Mouse (Mus musculus): Measurements from ENCODE around the gene Espn. TPM values are rescaled to one million over a fixed set of nuclear protein-coding genes. Genes with fewer than 3 reads are reported as not detected.

The Espn gene
- polyA plus RNA-seq, 1 experiment from 2014 or later = 2.2 TPM

DNA sequence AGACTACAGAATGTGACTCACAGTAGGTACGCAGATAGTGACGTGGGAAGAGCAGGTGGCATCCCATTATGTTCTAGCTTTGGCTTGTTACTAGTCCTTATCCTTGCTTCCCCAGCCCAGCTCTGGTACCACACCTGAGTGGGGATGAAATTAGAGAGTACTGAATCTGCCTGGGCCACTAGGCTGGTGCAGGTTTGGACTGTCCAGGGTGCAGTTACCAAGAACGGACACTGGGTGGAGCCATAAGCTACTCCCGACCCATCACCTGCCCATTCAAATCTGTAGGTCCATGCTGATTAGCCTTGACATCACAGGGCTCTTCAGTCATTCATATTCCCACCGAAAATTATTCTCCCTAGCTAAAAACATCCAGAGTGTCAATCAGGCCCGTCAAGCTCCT is 11.7 kb downstream of the Espn start:
- Histone ChIP-seq H3K27ac (no peak overlapping the region), H3K27me3 (peaks cover 48% of the 10 kb centered on the region), H3K4me1 (peaks cover 9% of the 10 kb centered on the region), H3K9me3 (no peaks in the 10 kb centered on the region), H3K36me3 (no peaks in the 10 kb centered on the region), H3K4me3 (no peak overlapping the region), H3K9ac (no peak overlapping the region), H3K4me2 (no peak overlapping the region)
- no peak for ATAC-seq (ENCODE audit: insufficient number of reproducible peaks, low FRiP score, low TSS enrichment, low read depth)
- 29% methylated on average over 6 of the region's 6 CpGs for WGBS

DNA sequence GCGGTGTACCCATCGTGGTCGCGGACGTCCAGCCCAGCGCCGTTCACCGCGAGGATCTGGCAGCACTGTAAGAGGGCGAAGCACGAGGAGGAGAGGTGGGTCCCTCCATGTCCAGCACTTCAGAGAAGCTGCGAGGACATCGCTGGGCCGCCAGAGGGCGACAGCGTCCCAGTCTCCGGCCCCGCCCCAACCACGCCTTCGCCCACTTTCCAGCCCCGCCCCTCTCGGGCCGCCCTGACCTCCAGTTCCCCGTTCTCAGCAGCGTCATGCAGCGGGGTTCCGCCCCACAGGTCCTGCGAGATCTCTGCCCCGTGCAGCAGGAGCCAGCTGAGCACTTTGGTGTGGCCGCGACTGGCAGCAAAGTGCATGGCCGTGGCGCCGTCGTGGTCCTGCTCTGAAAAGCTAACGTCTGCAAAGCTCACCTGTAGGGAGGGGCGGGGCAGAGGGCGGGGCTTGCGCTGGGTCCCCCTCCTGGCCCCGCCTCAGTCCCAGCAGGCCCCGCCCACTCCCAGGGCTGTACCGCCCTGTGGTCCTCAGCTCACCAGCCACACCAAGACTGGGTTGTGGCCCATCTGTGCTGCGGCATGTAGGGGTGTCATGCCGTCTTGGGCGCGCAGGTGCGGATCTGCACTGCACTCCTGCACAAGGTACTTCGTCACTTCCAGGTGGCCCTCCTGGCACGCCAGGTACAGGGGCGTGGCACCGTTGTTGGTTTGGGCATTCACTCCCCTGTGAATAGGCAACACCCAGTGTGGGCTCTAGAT is 13.5 kb downstream of the Espn start:
- no peak overlapping the region for H3K27ac ChIP-seq
- no peak overlapping the region for H3K9ac ChIP-seq
- peaks cover 59% of the 10 kb centered on the region for H3K27me3 ChIP-seq
- ATAC-seq (ENCODE audit: insufficient number of reproducible peaks, low FRiP score, low TSS enrichment, low read depth) = peak; percentile 66
- peak overlapping the region; percentile 82 for H3K4me2 ChIP-seq
- 3% methylated on average over 50 of the region's 51 CpGs for WGBS
- peak overlapping the region; percentile 49 for H3K4me3 ChIP-seq
- peaks cover 9% of the 10 kb centered on the region for H3K4me1 ChIP-seq
- H3K9me3 ChIP-seq = no peaks in the 10 kb centered on the region
- no peaks in the 10 kb centered on the region for H3K36me3 ChIP-seq

DNA sequence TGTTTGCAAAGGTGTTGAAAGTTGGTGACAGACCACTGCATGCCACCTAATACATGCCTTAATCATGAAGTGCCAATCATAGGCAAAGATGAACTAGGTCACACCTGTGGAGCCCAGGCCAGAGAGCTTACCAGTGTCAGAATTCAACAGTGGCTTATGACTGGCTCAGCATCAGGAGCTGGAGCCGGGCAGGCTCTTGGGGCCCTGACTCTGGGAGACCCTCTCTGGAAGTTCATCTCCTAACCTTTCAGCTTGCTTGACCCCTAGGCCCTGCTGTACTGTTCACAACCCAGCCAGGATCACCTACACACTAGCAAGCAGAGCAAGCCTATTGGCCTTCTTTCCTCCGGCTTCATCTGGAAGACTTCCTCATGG is 15.3 kb downstream of the Espn start:
- ATAC-seq (ENCODE audit: insufficient number of reproducible peaks, low FRiP score, low TSS enrichment, low read depth) = no peak
- H3K27me3 ChIP-seq = peaks cover 70% of the 10 kb centered on the region
- H3K4me1 ChIP-seq = peaks cover 17% of the 10 kb centered on the region
- no peaks in the 10 kb centered on the region for H3K36me3 ChIP-seq
- H3K9ac ChIP-seq = no peak overlapping the region
- no peak overlapping the region for H3K4me3 ChIP-seq
- 94% methylated on average over 2 of the region's 2 CpGs for WGBS
- no peak overlapping the region for H3K4me2 ChIP-seq
- no peaks in the 10 kb centered on the region for H3K9me3 ChIP-seq
- H3K27ac ChIP-seq = no peak overlapping the region

DNA sequence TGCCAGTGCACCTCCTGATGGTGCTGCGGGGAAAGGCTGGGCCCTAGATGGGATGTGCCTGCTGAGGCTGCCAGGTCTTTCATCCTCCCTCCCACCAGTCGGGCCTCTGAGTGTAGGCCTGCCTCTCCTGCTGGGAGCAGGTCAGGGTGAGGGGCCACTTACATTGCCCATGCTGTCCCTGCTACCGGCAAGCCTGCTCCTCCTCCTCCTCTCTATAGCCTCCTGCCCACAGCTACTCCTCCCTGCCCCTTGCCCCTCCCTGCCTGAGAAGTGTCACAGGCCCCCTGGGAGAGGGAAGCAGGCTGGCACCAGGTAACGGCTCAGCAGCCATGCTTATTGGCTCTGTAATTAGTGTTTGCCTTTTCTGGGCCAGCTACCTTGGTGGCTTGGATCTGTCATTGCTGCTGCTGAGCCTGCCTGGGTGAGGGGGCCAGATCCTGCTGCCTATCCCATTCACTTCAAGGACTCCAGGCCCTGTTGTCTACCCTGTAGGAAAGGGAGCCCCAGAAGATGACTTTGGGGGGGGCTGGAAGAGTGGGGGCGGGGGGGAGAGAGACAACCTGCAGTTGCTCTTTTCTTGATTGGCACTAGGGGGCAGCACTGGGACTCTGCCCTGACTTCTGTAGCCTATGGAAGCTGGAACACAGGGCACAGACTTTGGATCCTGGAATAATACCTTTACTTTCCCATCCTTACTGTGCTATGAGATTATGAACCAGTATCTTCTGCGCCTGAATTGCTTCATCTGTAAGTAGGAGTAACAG is 15.9 kb downstream of the Espn start:
- no peak for ATAC-seq (ENCODE audit: insufficient number of reproducible peaks, low FRiP score, low TSS enrichment, low read depth)
- Histone ChIP-seq H3K27me3 (peaks cover 71% of the 10 kb centered on the region), H3K36me3 (no peaks in the 10 kb centered on the region), H3K4me3 (no peak overlapping the region), H3K4me1 (peaks cover 22% of the 10 kb centered on the region), H3K27ac (no peak overlapping the region), H3K9me3 (no peaks in the 10 kb centered on the region), H3K4me2 (no peak overlapping the region), H3K9ac (no peak overlapping the region)
- 34% methylated on average over 6 of the region's 6 CpGs for WGBS

DNA sequence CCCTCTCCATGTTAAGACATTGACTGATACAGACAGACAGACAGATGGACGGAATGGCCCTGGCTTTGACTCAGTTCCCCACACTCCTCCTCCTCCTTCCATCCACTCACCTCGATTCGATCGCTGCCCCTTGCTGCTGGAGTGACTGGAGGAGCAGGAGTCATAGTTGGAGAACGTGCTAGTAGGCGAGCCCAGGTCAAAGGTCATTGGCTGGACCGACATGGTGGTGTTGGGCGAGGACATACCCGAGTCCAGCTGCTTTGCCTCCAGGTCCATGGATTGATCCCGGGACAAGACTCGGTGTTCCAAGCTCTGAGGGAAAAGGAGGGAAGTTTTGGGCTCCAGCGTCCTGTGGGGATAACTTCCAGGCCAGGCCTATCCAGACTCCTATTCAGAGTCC is 16.8 kb downstream of the Espn start:
- 80% methylated on average over 12 of the region's 12 CpGs for WGBS
- H3K27me3 ChIP-seq = peaks cover 72% of the 10 kb centered on the region
- no peak for ATAC-seq (ENCODE audit: insufficient number of reproducible peaks, low FRiP score, low TSS enrichment, low read depth)
- peaks cover 32% of the 10 kb centered on the region for H3K4me1 ChIP-seq
- no peaks in the 10 kb centered on the region for H3K36me3 ChIP-seq
- no peak overlapping the region for H3K4me3 ChIP-seq
- H3K9ac ChIP-seq = no peak overlapping the region
- H3K4me2 ChIP-seq = no peak overlapping the region
- no peaks in the 10 kb centered on the region for H3K9me3 ChIP-seq
- no peak overlapping the region for H3K27ac ChIP-seq

DNA sequence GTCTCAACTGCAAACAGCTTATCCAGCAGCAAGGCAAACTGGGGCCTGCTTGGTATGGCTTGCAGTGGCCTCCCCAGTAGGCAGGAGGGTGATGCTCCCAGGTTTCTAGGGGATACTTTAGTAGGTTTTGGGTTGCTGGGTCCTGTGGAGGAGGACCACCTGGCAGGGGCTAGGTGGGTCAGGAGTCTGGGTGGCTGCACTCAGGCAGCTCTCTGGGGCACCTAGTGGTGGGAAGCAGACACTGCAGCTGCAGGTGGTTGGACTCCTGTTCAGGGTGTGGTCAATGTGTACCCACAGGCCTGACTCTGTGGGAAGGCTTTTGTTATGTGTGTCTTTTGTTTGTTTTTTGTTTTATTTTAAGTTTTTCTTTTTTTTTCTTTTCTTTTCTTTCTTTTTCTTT is 17.7 kb downstream of the Espn start:
- Histone ChIP-seq H3K27ac (no peak overlapping the region), H3K9me3 (no peaks in the 10 kb centered on the region), H3K4me1 (peaks cover 34% of the 10 kb centered on the region), H3K27me3 (peaks cover 75% of the 10 kb centered on the region), H3K9ac (no peak overlapping the region), H3K4me2 (no peak overlapping the region), H3K4me3 (no peak overlapping the region), H3K36me3 (no peaks in the 10 kb centered on the region)
- no peak for ATAC-seq (ENCODE audit: insufficient number of reproducible peaks, low FRiP score, low TSS enrichment, low read depth)

DNA sequence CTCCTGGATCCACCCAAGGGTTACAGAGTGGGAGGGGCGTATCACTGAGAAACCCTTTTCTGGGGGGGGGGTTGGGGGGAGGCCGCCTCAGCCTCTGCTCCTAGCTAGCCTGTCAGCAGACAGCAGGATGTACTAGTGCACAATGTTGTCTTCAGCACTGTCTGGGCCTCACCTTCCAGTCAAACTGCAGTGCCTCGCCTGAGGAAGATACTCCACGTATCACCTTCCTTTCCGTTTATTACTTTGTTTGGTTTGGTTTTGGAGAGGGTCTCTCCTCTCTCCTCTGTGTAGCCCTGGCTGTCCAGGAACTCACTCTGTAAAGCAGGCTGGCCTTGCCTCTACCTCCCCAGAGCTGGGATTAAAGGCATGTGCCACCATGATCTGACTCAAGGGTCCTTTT is 19.0 kb downstream of the Espn start:
- no peak for ATAC-seq (ENCODE audit: insufficient number of reproducible peaks, low FRiP score, low TSS enrichment, low read depth)
- H3K27me3 ChIP-seq = peaks cover 84% of the 10 kb centered on the region
- 50% methylated on average over 5 of the region's 5 CpGs for WGBS
- no peaks in the 10 kb centered on the region for H3K36me3 ChIP-seq
- peaks cover 25% of the 10 kb centered on the region for H3K4me1 ChIP-seq
- no peak overlapping the region for H3K4me2 ChIP-seq
- no peak overlapping the region for H3K9ac ChIP-seq
- no peak overlapping the region for H3K27ac ChIP-seq
- H3K9me3 ChIP-seq = no peaks in the 10 kb centered on the region
- no peak overlapping the region; the same call in 1 of the 2 replicates for H3K4me3 ChIP-seq

DNA sequence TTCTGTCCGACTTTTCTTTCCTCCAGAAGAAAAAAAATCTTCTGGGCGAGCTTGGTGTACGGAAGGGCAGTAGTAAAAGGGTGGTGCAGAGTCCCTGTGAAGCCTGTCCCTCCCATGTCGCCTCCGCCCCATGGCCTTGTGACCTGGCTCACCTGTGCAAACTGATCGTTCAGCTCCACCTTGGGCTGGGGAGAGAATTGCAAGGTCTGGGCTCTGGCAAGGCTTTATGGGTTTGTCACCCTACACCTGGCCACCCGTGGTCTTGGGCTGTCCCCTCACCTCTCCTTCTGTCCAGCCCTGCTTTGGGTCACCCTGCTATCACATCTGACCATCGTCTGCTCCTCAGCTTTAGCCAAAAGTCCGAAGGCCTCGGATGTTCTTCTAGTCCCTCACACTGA is 19.4 kb downstream of the Espn start:
- H3K4me1 ChIP-seq = peaks cover 25% of the 10 kb centered on the region
- H3K27me3 ChIP-seq = peaks cover 89% of the 10 kb centered on the region
- H3K9me3 ChIP-seq = no peaks in the 10 kb centered on the region
- H3K4me3 ChIP-seq = no peak overlapping the region; the same call in 1 of the 2 replicates
- ATAC-seq (ENCODE audit: insufficient number of reproducible peaks, low FRiP score, low TSS enrichment, low read depth) = no peak
- 33% methylated on average over 10 of the region's 10 CpGs for WGBS
- no peak overlapping the region for H3K27ac ChIP-seq
- H3K36me3 ChIP-seq = no peaks in the 10 kb centered on the region
- no peak overlapping the region for H3K9ac ChIP-seq
- no peak overlapping the region for H3K4me2 ChIP-seq

DNA sequence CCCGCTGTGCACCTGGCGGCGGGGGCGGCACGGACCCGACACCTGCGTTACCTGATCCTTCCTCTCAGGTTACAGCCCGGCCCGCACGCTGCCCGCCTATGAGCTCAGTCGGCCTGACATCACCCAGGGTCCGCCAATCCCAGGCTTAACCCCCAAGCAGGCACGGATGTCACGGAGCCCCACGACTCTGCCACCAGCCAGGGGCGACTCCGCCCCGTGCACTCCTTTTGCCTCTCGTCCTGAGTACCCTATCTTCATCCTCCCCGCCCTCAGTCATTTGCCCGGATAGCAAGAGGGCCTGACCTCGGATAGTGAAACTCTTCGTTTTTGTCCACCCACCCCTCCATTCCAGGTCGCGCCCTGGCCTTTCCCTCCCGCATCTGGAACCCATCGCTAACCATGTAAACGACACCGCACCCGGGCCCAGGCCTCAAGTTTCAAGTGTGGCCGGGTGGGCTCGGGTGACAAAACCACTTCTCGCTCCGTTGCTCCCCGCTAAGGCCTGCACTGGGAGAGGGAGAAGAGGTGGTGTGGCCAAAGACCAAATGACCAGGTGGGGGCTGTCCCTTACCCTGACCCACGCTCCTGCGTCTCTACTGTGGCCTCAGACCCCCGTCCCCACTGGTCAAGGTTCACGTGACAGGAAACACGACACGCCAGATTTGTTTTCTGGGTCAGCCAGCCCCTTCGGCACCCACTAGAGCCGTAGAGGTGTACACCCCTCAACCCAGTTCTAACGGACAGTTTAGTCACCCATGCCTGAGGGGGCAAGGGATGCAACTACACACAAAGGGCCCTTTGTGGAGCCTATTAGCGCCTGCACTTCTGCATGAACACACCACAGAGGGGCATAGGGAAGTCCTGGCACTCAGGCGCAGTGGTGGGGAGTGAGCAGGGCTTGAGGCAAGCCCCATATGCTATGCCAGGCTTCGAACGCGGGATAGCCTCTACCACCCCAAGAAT is 20.1 kb downstream of the Espn start:
- Histone ChIP-seq H3K9me3 (no peaks in the 10 kb centered on the region), H3K27me3 (peaks cover 92% of the 10 kb centered on the region), H3K36me3 (no peaks in the 10 kb centered on the region), H3K4me1 (peaks cover 25% of the 10 kb centered on the region), H3K9ac (no peak overlapping the region), H3K27ac (no peak overlapping the region), H3K4me2 (peak overlapping the region; percentile 93), H3K4me3 (peak overlapping the region; percentile 47)
- ATAC-seq (ENCODE audit: insufficient number of reproducible peaks, low FRiP score, low TSS enrichment, low read depth) = no peak
- WGBS = 7% methylated on average over 50 of the region's 50 CpGs

DNA sequence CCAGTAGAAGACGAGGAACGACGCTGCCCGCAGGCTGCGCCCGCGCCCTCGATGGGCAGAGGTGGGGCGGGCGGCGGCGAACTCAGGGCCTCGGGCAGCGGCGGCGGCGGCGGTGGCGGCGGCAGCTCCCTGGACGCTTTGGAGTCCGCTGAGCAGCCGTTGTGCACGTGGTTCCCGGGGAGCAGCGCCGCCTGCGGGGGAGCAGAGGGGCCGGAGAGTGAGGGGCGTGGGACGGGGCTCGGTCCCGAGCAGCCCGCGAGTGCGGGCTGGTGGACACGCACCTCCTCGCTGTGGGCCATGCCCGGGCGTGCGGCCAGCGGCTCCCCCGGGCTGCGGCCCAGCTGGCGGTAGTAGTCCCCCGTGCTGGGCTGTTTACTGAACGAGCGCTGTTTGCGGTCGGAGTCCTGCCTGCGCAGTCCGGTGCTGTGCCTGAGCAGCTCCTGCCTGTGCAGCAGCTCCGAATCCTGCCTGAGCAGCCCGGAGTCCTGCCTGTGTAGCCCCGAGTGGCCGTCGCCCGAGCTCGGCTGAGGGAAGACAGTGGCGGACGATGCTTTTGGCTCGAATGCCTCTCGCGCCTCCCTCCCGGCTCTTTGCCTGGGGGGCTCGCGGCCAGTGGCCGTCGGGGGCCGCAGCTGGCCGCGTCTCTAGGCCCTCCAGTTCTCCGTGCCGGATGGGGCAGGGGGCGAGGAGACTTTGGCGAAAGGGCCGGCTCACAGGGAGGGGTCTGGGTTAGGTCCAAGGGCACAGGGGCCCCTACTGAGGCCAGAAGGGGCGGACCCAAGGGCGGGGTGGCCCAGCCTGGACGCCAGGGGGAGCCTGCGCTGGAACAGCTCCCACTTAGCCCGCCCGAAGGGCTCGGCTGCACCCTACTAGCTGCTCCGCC is 21.2 kb downstream of the Espn start:
- H3K9ac ChIP-seq = peak overlapping the region; percentile 40; the same call in 1 of the 2 replicates
- H3K4me3 ChIP-seq = peak overlapping the region; percentile 47
- H3K36me3 ChIP-seq = no peaks in the 10 kb centered on the region
- peaks cover 32% of the 10 kb centered on the region for H3K4me1 ChIP-seq
- H3K9me3 ChIP-seq = no peaks in the 10 kb centered on the region
- peak; percentile 19 for ATAC-seq (ENCODE audit: insufficient number of reproducible peaks, low FRiP score, low TSS enrichment, low read depth)
- peaks cover 94% of the 10 kb centered on the region for H3K27me3 ChIP-seq
- under 1% methylated on average over 72 of the region's 85 CpGs for WGBS
- peak overlapping the region; percentile 93 for H3K4me2 ChIP-seq
- H3K27ac ChIP-seq = no peak overlapping the region

DNA sequence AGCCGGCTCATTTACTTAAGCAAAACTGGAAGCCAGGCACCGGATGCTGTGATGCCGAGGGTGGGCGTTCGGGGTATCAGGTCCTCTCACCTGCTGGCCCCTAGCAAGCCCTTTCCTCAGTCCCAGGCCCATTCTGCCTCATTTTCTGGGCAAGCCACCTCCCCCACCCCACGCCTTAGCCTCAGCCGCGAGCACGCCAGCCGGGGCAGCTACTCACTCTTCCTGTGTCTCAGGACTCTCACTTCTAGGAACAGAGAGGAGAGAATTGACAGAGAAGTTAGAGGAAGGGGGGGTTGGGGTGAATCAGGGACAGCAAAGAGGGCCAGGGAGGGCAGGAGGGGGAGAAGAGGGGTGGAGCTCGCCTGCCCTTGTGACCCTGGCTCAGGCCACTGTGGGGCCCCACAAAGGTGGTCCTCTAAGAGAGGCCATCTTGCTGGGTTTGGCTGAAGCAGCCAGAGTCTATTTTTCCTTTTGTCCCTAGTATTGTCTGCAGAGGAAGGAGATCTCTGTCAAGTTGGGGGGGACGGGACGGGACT is 22.7 kb downstream of the Espn start:
- Histone ChIP-seq H3K4me3 (no peak overlapping the region), H3K9ac (no peak overlapping the region), H3K9me3 (no peaks in the 10 kb centered on the region), H3K27me3 (peaks cover 100% of the 10 kb centered on the region), H3K4me1 (peaks cover 48% of the 10 kb centered on the region), H3K36me3 (no peaks in the 10 kb centered on the region), H3K4me2 (no peak overlapping the region), H3K27ac (no peak overlapping the region)
- ATAC-seq (ENCODE audit: insufficient number of reproducible peaks, low FRiP score, low TSS enrichment, low read depth) = no peak
- 32% methylated on average over 13 of the region's 13 CpGs for WGBS
